Mouse (Mus musculus): Measurements from ENCODE around the gene Aimp2. TPM values are rescaled to one million over a fixed set of nuclear protein-coding genes. Genes with fewer than 3 reads are reported as not detected.

Gene Aimp2
- polyA plus RNA-seq, 1 experiment from 2014 or later, result 123 TPM

- Histone ChIP-seq H3K4me1 (replicated peaks; ENCODE audit: control insufficient read depth, insufficient read depth, low read length) (no peaks in the 10 kb centered on the region), H3K4me3 (ENCODE audit: low read depth, low read length) (no peak overlapping the region), H3K27me3 (replicated peaks; ENCODE audit: control insufficient read depth, insufficient read depth, low read length) (no peaks in the 10 kb centered on the region), H3K9me3 (ENCODE audit: control insufficient read depth, low read length) (no peaks in the 10 kb centered on the region), H3K27ac (ENCODE audit: low read depth) (no peak overlapping the region), H3K9ac (ENCODE audit: low read length) (no peak overlapping the region), H3K36me3 (ENCODE audit: control insufficient read depth, insufficient read depth, low read length) (peaks cover 33% of the 10 kb centered on the region), H3K4me2 (ENCODE audit: low read length) (no peak overlapping the region)
- ATAC-seq (replicated peaks; ENCODE audit: low FRiP score, low TSS enrichment, low read depth), result no peak
- no peak for DNase-seq (ENCODE audit: low spot score)
- 86% methylated on average over 11 of the region's 11 CpGs for WGBS
These were observed 23.8 kb upstream of the Aimp2 start for GRCm38 (mm10) chr5:143933414-143933813.

GRCm38 (mm10) chr5:143932831-143933230, 23.2 kb upstream of the Aimp2 start, which contains the start of gene Rsph10b:
TSS of gene Rsph10b (plus strand) at chr5:143933035.
- Histone ChIP-seq H3K4me2 (ENCODE audit: low read length) (no peak within 1 kb of the TSS), H3K4me1 (replicated peaks; ENCODE audit: control insufficient read depth, insufficient read depth, low read length) (no peaks in the 10 kb centered on the region), H3K4me3 (ENCODE audit: low read depth, low read length) (no peak within 1 kb of the TSS), H3K27ac (ENCODE audit: low read depth) (no peak within 1 kb of the TSS), H3K9me3 (ENCODE audit: control insufficient read depth, low read length) (no peaks in the 10 kb centered on the region), H3K36me3 (ENCODE audit: control insufficient read depth, insufficient read depth, low read length) (peaks cover 38% of the 10 kb centered on the region), H3K9ac (ENCODE audit: low read length) (no peak within 1 kb of the TSS), H3K27me3 (replicated peaks; ENCODE audit: control insufficient read depth, insufficient read depth, low read length) (no peaks in the 10 kb centered on the region)
- 13% methylated on average over 8 of the region's 8 CpGs for WGBS
- ATAC-seq (replicated peaks; ENCODE audit: low FRiP score, low TSS enrichment, low read depth) (no peak), DNase-seq (ENCODE audit: low spot score) (no peak)

- no peak for ATAC-seq (replicated peaks; ENCODE audit: low FRiP score, low TSS enrichment, low read depth)
- peaks cover 39% of the 10 kb centered on the region for H3K36me3 ChIP-seq (ENCODE audit: control insufficient read depth, insufficient read depth, low read length)
These were observed 22.4 kb upstream of the Aimp2 start for GRCm38 (mm10) chr5:143931863-143932580.

GRCm38 (mm10) chr5:143930656-143931055, 21.0 kb upstream of the Aimp2 start:
- ATAC-seq (replicated peaks; ENCODE audit: low FRiP score, low TSS enrichment, low read depth) (no peak), DNase-seq (ENCODE audit: low spot score) (no peak)
- no peaks in the 10 kb centered on the region for H3K27me3 ChIP-seq (replicated peaks; ENCODE audit: control insufficient read depth, insufficient read depth, low read length)
- peaks cover 50% of the 10 kb centered on the region for H3K36me3 ChIP-seq (ENCODE audit: control insufficient read depth, insufficient read depth, low read length)
- H3K27ac ChIP-seq (ENCODE audit: low read depth), result no peak overlapping the region
- H3K4me2 ChIP-seq (ENCODE audit: low read length), result no peak overlapping the region
- WGBS, result 97% methylated on average over 12 of the region's 12 CpGs
- H3K4me1 ChIP-seq (replicated peaks; ENCODE audit: control insufficient read depth, insufficient read depth, low read length), result no peaks in the 10 kb centered on the region
- no peak overlapping the region for H3K9ac ChIP-seq (ENCODE audit: low read length)
- H3K9me3 ChIP-seq (ENCODE audit: control insufficient read depth, low read length), result no peaks in the 10 kb centered on the region
- no peak overlapping the region for H3K4me3 ChIP-seq (ENCODE audit: low read depth, low read length)

More at GRCm38 (mm10) chr5:143931863-143932580, 22.4 kb upstream of the Aimp2 start:
- Histone ChIP-seq H3K27ac (ENCODE audit: low read depth) (no peak overlapping the region), H3K9me3 (ENCODE audit: control insufficient read depth, low read length) (no peaks in the 10 kb centered on the region), H3K4me1 (replicated peaks; ENCODE audit: control insufficient read depth, insufficient read depth, low read length) (no peaks in the 10 kb centered on the region), H3K9ac (ENCODE audit: low read length) (no peak overlapping the region), H3K4me2 (ENCODE audit: low read length) (no peak overlapping the region), H3K27me3 (replicated peaks; ENCODE audit: control insufficient read depth, insufficient read depth, low read length) (no peaks in the 10 kb centered on the region), H3K4me3 (ENCODE audit: low read depth, low read length) (no peak overlapping the region)
- DNase-seq (ENCODE audit: low spot score), result no peak
- 82% methylated on average over 6 of the region's 6 CpGs for whole genome bisulfite sequencing

GRCm38 (mm10) chr5:143929291-143929690, 19.6 kb upstream of the Aimp2 start:
- ATAC-seq (replicated peaks; ENCODE audit: low FRiP score, low TSS enrichment, low read depth) (no peak), DNase-seq (ENCODE audit: low spot score) (no peak)
- H3K27me3 ChIP-seq (replicated peaks; ENCODE audit: control insufficient read depth, insufficient read depth, low read length), result no peaks in the 10 kb centered on the region
- no peak overlapping the region for H3K27ac ChIP-seq (ENCODE audit: low read depth)
- peaks cover 63% of the 10 kb centered on the region for H3K36me3 ChIP-seq (ENCODE audit: control insufficient read depth, insufficient read depth, low read length)
- H3K4me3 ChIP-seq (ENCODE audit: low read depth, low read length), result no peak overlapping the region
- WGBS, result 89% methylated on average over 4 of the region's 4 CpGs
- no peak overlapping the region for H3K4me2 ChIP-seq (ENCODE audit: low read length)
- no peaks in the 10 kb centered on the region for H3K9me3 ChIP-seq (ENCODE audit: control insufficient read depth, low read length)
- no peaks in the 10 kb centered on the region for H3K4me1 ChIP-seq (replicated peaks; ENCODE audit: control insufficient read depth, insufficient read depth, low read length)
- H3K9ac ChIP-seq (ENCODE audit: low read length), result no peak overlapping the region

GRCm38 (mm10) chr5:143927875-143928274, 18.2 kb upstream of the Aimp2 start, which contains the start of gene Gm42421:
TSS of gene Gm42421 (plus strand) at chr5:143928175.
- Histone ChIP-seq H3K4me3 (ENCODE audit: low read depth, low read length) (no peak within 1 kb of the TSS), H3K9me3 (ENCODE audit: control insufficient read depth, low read length) (no peaks in the 10 kb centered on the region), H3K36me3 (ENCODE audit: control insufficient read depth, insufficient read depth, low read length) (peaks cover 77% of the 10 kb centered on the region), H3K27me3 (replicated peaks; ENCODE audit: control insufficient read depth, insufficient read depth, low read length) (no peaks in the 10 kb centered on the region), H3K9ac (ENCODE audit: low read length) (no peak within 1 kb of the TSS), H3K4me1 (replicated peaks; ENCODE audit: control insufficient read depth, insufficient read depth, low read length) (no peaks in the 10 kb centered on the region), H3K27ac (ENCODE audit: low read depth) (no peak within 1 kb of the TSS), H3K4me2 (ENCODE audit: low read length) (no peak within 1 kb of the TSS)
- 95% methylated on average over 8 of the region's 8 CpGs for WGBS
- no peak for ATAC-seq (replicated peaks; ENCODE audit: low FRiP score, low TSS enrichment, low read depth)
- DNase-seq (ENCODE audit: low spot score), result no peak

GRCm38 (mm10) chr5:143924781-143925452, 15.3 kb upstream of the Aimp2 start:
- no peak for DNase-seq (ENCODE audit: low spot score)
- WGBS, result 82% methylated on average over 6 of the region's 6 CpGs

GRCm38 (mm10) chr5:143918120-143918519, 8.5 kb upstream of the Aimp2 start:
- H3K4me1 ChIP-seq (replicated peaks; ENCODE audit: control insufficient read depth, insufficient read depth, low read length), result no peaks in the 10 kb centered on the region
- 89% methylated on average over 3 of the region's 3 CpGs for WGBS
- DNase-seq (ENCODE audit: low spot score), result no peak
- H3K9ac ChIP-seq (ENCODE audit: low read length), result no peak overlapping the region
- no peak overlapping the region for H3K4me2 ChIP-seq (ENCODE audit: low read length)
- no peaks in the 10 kb centered on the region for H3K27me3 ChIP-seq (replicated peaks; ENCODE audit: control insufficient read depth, insufficient read depth, low read length)
- no peak overlapping the region for H3K27ac ChIP-seq (ENCODE audit: low read depth)
- ATAC-seq (replicated peaks; ENCODE audit: low FRiP score, low TSS enrichment, low read depth), result no peak
- H3K4me3 ChIP-seq (ENCODE audit: low read depth, low read length), result no peak overlapping the region
- no peaks in the 10 kb centered on the region for H3K9me3 ChIP-seq (ENCODE audit: control insufficient read depth, low read length)
- peaks cover 83% of the 10 kb centered on the region for H3K36me3 ChIP-seq (ENCODE audit: control insufficient read depth, insufficient read depth, low read length)

More at GRCm38 (mm10) chr5:143924781-143925452, 15.3 kb upstream of the Aimp2 start:
- Histone ChIP-seq H3K27ac (ENCODE audit: low read depth) (no peak overlapping the region), H3K9me3 (ENCODE audit: control insufficient read depth, low read length) (no peaks in the 10 kb centered on the region), H3K36me3 (ENCODE audit: control insufficient read depth, insufficient read depth, low read length) (peaks cover 86% of the 10 kb centered on the region), H3K9ac (ENCODE audit: low read length) (no peak overlapping the region), H3K27me3 (replicated peaks; ENCODE audit: control insufficient read depth, insufficient read depth, low read length) (no peaks in the 10 kb centered on the region), H3K4me2 (ENCODE audit: low read length) (no peak overlapping the region), H3K4me3 (ENCODE audit: low read depth, low read length) (no peak overlapping the region), H3K4me1 (replicated peaks; ENCODE audit: control insufficient read depth, insufficient read depth, low read length) (no peaks in the 10 kb centered on the region)
- ATAC-seq (replicated peaks; ENCODE audit: low FRiP score, low TSS enrichment, low read depth), result no peak

All from intestine, embryonic 14.5 days (tissue).